Mouse (Mus musculus) CH12F3 (cell line): Measurements from ENCODE around the gene Pde2a.

Experiments
- in situ Hi-C: fragments of 300-500 bp; cut with MboI; formaldehyde crosslinking; loops from 2 replicates; pipeline ENCODE4 v1.14.3; 2020; ENCODE audit warnings: low sequenced_read_pairs

The Pde2a gene

DNA sequence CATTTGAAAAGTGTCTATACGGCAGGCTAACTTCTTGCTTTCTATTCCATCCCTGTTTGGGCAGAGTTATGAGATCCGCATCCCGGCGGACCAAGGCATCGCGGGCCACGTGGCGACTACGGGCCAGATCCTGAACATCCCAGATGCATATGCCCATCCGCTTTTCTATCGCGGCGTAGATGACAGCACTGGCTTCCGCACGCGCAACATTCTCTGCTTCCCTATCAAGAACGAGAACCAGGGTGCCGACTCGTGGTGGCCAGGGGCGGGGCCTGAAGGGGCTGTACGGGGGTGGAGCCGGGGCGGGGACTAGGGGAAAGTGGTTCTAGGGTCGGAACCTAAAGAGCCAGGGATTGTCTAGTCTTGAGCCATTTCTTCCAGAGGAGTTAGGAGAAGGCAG lies 83.0 kb downstream of the Pde2a start:
- in situ Hi-C loops = no loop called here

DNA sequence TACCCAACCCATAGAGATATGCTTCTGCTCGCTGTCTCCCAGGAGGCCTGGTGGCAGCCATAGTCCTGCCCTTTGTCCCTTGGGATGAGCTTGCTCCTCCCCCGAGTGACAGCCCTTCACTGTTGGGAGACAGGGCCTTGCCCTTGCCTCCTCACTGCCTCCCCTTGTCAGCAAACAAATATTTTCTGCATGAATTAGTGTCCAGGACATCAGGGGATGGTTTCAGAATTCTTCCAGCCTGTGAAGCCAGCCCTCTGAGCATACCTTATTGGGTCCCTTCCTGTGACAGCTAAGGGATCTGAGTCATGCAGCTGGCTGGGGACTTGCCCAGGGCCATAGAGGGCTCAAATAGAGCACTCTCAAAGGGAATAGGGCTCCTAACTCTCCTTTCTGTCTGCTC lies 87.7 kb downstream of the Pde2a start:
- in situ Hi-C loops = loop anchor here (5.0 kb wide), 1 partner anchor 67 kb away; no protein-coding TSS in a partner anchor

DNA sequence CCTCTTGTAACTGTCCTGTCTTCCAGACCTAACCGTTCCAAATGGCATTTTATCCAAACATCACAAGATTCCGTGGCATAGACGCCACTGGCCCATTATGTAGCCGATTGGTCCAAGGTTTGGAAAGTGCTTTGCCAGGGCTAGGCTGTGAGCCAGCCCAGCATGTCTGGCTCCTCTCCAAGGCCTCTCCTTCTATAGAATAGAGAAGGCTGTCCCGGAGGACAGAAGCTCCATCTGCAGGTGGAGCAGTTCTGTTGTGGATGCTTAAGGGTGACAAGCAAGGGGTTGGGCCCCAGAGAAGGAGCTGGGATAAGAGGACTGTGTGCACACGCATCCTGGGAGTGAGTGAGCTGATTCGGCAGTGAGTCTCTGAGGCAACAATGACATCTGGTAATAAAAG lies 92.2 kb downstream of the Pde2a start:
- in situ Hi-C loops = no loop called here

DNA sequence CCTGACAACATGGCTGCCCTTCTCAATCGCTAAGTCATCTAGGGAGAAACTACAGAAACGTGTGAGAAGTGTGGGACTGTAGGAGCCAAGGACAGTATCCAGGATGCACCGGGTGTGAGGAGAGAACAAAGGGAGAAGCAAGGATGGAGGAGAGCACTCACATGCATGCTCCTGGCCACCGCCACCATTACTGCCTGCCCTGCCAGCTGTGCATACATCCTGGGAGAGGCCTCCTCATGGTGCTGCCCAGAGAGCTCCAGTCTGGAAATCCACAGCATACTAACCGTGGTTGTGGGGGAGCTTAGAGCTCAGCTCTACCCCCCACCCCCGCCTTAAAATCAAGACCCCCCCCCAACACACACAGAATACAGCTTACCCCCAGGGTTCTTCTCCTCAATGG lies 93.3 kb downstream of the Pde2a start:
- in situ Hi-C loops = no loop called here

DNA sequence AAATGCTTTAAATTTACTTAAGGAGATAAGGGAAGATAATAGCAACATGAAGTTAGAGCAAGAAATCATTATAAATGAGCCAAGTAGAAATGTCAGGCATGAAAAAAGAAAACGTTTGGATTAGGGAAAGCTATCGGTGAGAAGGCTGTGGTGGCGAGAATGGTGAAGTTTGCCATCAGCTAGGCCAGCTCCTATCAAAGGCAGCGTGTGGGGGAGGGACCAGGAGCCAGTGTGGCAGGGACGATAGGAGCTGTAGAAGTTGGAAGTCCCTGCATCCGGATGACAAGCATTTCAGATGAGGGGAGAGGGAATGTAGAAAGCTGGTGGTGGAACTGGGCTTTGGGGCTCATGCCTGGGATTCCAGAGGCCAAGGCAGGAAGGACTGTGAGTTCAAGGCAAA lies 93.8 kb downstream of the Pde2a start:
- in situ Hi-C loops = no loop called here

DNA sequence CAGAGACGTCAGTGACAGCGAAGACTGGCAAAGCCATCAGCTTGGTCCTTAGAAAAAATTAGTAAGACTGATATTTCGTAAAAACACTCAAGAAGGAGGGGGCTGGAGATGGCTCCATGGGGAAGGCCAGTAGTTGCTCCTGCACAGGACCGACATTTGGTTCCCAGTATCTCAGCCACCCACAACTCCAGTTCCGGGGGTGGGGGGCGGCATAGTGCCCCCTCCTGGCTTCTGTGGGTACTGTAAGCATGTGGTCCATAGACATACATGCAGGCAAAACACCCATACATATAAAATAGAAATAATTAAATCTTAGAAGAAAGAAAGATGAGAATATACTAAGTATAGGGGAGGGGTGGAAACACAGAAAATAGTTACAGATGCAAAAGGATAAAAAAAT lies 95.0 kb downstream of the Pde2a start:
- in situ Hi-C loops = no loop called here

DNA sequence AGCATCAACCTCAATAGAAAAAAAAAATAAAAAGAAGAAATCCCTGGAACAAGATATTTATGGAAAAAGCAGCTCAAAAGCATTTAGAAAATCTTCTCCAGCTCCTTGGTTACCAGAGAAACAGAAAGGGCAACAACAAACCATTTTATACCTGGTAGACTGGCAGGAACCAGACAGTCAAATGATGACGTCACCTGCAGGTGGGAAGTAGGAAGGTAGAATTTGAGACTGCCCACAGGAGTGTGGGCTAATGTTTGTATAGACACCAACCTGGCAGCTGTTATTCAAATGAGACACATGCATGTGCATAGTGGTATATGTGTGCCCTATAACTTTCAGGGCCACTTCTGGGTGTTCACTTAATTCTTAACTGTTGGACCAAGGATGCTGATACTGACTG lies 100.2 kb downstream of the Pde2a start:
- in situ Hi-C loops = no loop called here

DNA sequence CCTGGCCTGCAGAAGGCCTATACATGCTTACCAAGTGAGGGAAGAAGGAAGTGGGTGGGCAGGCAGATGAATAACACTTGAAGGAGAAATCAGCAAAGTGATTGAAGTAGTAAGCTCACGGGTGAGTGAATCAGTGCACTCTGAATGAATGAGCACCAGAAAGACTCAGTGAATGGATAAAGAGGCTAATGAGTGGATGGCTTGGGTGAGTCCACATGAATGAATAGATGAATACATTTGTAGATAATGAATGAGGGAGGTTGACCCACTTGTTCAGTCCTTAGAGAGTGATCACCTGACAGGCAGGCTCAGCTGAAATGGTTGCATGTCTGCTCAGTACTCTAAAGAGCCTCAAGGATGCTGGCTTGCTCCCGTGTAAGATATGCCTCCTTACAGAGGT lies 101.7 kb downstream of the Pde2a start:
- in situ Hi-C loops = no loop called here

DNA sequence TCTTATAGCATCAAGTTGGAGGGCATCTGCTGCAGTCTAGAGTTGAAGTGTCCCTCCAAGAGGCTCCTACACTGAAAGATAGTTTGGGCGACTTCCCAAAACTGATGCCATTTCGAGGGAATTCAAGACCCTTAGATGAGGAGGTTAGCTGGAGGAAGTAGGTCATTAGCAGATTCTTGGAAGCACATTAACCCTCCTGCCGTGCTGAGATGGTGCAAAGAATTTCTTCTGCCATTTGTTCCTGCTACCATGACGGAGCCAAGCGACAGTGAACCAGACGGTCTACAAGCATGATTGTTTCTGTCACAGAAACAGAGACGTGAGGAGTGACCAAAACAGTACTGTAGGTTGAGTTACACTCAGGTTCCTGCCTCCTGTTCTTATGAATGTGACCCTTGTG lies 105.0 kb downstream of the Pde2a start:
- in situ Hi-C loops = no loop called here

DNA sequence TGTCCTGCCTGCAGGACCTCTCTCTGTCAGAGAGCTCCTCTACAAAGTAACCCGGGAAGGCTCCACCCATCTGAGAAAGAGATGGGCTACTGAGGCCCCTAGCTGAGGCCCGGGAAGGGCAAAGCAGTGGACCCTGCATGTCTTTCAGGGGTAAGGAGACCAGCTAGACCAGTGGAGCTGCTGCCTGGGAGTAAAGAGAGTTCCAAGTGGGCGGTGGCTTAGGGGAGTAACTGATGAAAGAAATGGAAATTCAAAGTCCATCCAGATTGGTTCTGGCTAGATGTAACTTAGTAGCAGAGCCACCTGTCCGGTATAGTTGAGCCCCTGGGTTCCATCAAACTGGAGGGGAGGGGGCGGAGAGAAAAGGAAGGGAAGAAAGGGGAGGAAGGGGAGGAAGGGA lies 112.9 kb downstream of the Pde2a start:
- in situ Hi-C loops = no loop called here

DNA sequence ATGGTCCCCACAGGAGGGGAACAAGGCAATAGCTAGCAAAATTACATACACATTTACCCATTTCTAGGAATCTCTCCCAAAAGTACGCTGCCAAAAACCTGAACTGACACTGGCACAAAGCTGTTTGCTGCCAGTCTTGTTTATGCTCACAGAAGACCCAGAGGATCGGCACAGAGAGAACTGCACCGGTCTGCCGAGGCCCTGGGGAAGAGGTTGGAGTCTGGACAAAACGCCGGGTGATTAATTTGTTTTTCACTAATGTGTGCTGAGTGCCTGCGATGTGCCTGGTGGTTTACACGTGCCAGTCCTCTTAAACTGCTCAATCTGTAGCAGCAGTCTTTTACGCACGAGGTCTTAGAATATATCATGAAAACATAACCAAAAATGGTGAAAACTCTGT lies 113.6 kb downstream of the Pde2a start:
- in situ Hi-C loops = no loop called here

DNA sequence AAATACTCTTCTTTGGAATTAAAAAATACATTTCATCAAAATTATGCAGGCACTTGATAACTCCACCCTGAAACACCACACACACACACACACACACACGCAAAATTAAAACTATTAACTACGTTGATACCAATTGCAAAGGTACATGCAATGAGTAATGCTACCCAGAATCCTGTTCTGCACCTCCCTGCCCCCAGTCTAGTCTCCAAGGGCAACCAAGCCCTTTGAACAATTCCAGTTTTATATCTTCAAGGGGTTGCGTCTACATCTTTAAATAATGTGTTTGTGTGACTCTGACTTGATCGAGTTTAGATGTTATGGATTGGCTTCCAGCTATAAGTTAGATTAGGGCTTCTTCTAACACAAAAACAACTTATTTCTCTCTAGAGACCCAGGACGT lies 114.0 kb downstream of the Pde2a start:
- in situ Hi-C loops = no loop called here

DNA sequence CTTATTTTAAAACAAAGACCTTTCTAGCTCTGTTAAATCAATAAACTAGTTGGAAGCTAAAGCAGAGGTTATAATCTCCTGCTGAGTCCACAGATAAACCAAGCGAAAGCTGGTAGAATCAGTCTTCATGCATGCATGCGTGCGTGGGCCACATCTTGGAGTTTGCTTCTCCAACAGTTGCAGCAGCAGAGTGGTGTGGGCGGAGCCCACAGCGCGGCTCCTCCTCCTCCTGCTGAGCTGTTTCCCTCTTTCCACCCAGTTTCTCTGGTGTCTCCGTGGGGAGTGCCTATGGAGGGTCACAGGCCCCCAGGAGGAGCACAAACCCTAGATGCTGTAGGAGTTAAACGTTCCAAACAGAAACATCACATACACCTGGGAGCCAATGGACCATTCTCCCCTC lies 116.0 kb downstream of the Pde2a start:
- in situ Hi-C loops = no loop called here

DNA sequence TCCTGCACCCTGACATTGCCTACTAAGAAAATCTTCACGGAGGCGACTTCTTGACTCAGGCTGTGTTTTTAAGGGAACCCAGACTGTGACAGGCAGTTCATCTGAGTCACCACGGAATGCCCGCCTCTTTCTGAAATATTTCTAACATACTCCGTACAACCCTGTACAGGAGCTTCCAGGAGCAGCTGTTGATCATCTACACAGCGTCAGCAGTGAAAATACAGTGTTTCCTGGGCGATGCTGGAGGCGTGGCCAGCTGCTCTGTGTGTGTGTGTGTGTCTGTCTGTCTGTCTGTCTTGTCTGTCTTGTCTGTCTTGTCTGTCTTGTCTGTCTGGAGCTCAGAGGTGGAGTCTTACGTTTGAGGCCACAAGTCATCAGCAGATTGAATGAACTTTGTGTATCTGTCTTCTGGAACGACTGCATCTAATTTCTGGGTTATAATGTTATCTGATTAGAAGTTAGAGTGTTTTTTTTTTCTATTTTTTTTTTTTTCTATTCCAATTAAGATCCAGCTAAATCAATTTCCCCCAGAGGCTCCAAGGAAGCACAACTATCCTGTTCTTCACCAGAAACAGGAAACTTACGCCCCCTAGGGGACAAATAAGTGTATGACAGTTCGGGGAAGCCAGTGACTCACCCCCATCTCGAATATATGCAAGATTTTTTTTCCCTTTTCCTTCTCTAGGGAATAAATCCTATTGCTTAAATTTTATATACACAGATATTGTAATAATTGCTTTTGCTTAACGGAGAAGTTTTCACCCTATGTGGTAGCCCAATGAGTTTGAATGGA lies 116.8 kb downstream of the Pde2a start:
- in situ Hi-C loops = no loop called here

DNA sequence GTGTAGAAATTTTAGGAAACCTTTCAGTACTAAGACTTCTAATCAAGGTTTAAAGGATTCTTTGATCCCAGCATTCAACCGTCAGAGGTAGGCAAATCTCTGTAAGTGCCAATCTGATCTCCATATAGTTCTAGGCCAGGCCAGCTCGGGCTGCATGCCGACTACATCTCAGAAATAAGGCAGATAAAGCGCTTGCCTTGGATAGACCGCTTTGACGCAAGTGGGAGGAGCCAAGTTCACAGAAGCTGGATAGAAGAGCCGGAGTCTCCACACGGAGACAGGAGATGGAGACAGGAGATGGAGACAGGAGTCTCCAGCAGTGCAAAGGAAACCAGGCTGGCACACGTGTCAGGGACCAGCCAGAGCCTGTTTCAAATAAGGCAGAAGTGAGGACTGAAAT lies 118.3 kb downstream of the Pde2a start:
- in situ Hi-C loops = no loop called here

DNA sequence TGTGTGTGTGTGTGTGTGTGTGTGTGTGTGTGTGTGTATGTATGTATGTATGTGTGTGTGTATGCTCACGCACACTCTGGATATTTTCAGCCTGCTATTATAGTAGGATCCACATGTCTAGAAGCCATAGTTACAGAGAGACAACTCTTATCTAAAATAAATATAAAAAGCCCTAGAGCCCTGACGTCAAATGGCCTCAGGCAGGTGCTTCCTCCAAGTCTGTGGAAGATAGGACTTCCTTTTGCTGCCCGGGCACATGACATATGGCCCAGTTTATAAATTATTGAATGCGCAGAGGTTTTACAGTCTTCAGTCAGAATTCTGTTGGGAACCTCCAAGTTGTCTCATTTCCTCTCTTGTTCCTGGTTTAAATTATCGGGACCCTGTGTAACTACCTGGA lies 119.2 kb downstream of the Pde2a start:
- in situ Hi-C loops = no loop called here

DNA sequence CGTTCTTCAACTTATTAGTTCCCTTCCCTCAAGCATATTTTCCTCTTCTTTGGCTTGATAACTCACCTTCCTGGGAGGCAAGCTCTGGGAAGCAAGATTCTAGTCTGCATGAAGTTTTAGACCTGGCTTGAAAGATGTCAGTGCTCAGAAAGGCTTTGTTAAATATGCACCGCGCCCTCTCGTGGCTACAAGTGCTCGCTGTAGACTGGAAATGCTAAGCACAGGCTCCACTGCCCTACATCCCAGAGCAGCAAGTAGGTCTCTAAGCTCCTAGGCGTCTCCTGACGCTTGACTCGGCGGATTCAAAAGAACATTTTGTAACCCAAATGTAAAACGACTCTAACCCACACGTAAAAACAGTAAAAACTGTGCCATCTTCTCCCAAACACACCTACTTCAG lies 119.6 kb downstream of the Pde2a start:
- in situ Hi-C loops = no loop called here

DNA sequence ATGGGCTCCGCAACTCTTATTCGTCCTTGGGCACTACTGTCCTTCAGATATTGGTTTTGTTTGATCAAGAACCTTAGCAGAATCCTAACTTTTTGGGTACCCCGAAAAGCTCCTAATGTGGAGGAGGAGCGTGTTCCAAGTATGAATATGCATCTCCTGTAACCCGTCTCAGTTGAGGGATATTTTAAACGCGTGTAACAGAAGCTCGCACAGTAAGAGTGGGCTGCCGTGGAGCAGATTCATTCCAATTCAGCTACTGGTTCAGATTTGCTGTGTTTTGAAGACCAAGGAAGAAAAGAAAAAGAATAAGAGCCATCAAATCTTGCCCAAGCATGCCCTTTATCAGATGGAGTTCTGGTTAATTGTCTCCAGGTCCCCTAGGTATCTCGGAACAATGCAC lies 120.2 kb downstream of the Pde2a start:
- in situ Hi-C loops = no loop called here

DNA sequence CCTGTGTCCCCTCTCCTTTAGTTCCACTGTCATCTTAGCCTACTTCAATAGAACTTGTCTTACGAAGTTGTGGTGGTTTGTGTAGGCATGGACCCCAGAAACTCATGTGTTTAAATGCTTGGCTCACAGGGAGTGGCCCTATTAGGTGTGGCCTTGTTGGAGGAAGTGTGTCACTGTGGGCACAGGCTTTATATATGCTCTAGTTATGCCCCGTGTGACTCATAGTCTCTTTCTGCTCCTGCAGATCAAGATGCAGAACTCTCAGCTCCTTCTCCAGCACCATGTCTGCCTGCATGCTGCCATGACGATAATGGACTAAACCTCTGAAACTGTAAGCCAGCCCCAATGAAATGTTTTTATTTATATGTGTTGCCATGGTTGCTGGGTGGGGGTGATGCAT lies 126.2 kb downstream of the Pde2a start:
- in situ Hi-C loops = no loop called here

DNA sequence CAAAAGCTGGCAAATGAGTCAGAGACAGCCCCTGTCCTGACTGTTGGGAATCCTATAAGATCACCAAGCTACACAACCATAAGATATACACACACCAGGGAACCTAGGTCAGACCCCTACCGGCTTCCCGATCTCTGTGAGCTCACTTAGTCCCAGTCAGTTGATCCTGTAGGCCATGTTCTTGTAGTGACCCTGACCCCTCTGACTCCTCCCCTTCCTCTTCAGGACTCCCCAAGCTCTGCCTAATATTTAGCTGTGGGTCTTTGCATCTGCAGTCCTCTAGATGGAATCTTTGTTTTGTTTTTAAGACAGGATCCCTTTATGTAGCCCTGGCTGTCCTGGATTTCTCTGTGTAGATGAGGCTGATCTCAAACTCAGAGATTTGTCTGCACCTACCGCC lies 127.8 kb downstream of the Pde2a start:
- in situ Hi-C loops = no loop called here

DNA sequence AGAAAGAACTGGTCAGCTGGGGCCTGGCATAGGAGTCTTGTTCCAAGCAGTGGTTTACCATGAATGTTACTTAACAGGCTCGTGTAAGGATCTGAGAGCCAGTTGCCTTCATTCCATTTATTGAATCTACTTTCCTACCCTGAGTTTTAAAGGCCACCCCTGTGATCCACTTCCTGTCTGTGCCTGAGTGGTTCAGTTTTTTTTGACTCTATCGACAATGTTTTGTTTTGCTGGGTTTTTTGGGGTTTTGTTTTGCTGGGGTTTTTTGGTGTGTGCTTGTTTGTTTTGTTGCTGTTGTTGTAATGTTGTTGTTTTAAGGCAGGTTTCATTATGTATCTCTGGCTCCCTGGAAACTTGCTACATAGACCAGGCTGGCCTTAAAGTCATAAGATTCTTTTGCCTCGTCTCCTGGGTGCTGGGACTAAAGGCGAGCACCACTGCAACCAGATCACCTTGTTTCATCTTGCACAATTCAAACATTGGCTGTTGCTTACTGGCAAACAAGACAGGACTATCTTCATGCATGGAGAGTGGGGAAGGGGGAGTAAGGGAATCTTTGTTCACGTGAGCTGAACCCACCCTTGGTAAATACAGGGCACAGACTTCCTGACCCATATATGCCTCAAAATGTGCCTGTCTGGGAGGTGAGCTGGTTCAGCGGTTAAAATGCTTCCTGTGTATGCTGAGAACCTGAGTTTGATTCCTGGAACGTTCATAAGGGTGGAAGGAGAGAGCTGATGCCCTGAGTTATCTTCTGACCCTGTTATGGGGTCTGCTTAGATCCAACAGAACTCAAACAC lies 129.4 kb downstream of the Pde2a start:
- in situ Hi-C loops = no loop called here

DNA sequence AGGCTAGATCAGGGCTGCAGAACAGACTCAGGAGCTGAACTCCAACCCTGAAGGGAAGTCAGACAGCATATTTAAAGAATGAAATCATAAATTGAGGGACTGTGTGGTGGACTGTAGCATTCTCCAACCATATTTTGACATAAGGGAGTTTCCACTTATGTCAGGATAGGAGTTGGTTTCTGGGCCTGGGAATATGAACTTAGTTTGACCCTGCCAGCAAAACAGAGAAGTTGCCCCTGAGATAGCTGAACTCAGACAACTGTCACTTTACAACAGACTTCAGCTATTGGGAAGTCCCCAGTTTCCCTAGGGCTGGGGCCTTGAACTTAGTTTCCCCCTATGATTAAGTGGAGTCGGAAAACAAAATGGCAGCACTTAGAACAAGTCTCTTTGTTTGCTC lies 130.0 kb downstream of the Pde2a start:
- in situ Hi-C loops = no loop called here
